Mouse (Mus musculus) cerebellum, adult 2 months (tissue): Measurements from ENCODE around the gene Cask.

Experiments
- CTCF ChIP-seq: fragments of 200-500 bp; IDR thresholded peaks from 2 replicates; pipeline ENCODE4 v1.5.1; 2011; ENCODE audit warnings: low read depth, mild to moderate bottlenecking, control low read depth, low read length, moderate library complexity, borderline replicate concordance; ENCODE audit not compliant: insufficient read depth
- POLR2A ChIP-seq: fragments of 200-500 bp; IDR thresholded peaks from 2 replicates; pipeline ENCODE4 v1.6.1; 2011; ENCODE audit warnings: low read length, control low read depth, borderline replicate concordance; ENCODE audit not compliant: insufficient read depth

DNA sequence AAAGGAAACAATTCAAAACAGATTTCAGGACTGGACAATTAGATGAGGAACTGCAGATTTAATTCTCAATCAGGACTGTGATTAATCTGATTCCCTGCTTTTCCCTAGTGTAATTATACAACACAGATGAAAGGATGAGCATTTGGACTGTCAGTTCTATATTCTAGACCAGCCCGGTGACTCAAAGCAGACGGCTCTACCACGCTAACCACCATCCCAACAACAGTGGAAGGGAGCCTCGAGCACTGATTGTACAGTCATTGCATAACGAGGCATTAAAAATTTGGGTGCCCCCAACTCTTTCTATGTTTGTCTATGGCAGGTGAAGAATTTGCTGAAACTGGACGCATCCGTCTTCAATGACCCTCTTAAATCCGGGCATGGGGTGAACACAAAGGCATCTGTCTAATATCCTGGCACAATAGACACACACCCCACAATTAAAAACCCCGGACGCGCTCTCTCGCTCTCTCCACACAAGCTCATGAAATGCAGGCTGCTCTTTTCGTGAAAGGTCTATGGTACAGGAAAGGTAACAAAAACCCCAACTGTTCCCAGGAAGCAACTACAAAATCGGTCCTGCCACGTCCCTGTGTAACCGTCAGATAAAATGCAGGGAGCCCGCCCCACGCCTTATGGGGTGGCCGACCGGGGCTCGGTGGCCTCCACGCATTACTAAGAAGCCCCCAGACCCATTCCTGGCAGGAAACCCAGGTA, 5.9 kb downstream of the Cask start:
- no peak for TF ChIP-seq CTCF
- no peak for TF ChIP-seq POLR2A
